Mouse (Mus musculus) megakaryocyte, embryonic 14.5 days (primary cell): ENCODE measurements at regions not wholly inside any gene's neighbourhood (a gene's known extent, or its start where the extent isn't known, plus 50 kb on each side); places are given as distances from the start of the nearest gene placed in this dataset.

Experiments used
- FLI1 ChIP-seq: IDR thresholded peaks from 2 replicates; pipeline ENCODE4 v1.6.1; 2012; ENCODE audit warnings: low read length, inconsistent platforms, mixed read lengths
- GATA1 ChIP-seq: IDR thresholded peaks from 3 replicates; pipeline ENCODE4 v1.6.1; 2012; ENCODE audit warnings: mixed read lengths, low read length, inconsistent platforms, borderline replicate concordance

- no peak for TF ChIP-seq GATA1
- TF ChIP-seq FLI1, result no peak
Measured at GRCm38 (mm10) chr6:31946572-31946971, 103.5 kb upstream of the 1700012A03Rik start.
